9 mouse cellular contexts compared by ENCODE assay signal in the genomic region with DNA sequence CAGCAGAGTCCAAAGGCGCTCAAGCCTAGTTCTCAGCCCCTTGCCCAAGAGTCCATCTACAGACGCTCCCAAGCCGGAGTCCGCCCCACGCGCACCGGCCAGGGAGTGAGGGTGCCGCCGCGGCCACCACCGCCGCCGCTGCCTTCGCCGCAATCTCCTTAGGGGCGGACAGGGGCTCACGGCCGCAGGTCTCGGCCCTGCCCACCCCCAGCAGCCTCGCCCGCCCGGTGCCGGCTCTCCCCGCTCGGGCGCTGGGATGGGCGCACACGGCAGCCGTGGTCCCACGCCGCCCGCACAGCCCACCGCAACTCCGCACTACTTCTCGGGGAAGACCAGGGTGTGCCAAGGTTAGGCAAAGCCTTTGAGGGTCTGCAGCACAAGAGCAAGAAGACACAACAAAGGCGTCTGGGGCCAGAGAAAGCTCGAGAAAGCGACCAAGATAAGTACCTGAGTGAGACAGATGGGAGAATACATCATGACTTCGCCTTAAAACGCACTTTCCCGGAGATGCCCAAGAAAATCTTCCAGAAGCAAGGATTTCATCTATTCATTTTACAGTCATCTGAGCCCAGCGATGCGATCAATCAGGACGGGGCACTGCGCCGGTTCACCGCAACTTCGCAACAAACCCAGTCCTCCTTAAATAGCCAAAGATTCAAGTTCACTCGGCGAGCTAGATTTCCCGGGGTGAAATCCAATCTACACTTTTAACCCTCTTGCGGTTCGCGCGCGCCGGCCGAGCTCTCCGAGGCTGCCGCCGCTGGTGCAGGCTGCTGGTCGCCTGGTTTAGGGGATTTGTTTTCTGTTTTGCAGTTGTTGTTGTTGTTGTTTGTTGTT.
DNase-seq lines count a peak whose midpoint lies in the region; ATAC-seq and TF ChIP-seq lines count a peak whose summit lies in the region.
"Had no signal": no experiment of that assay in that cellular context is flagged by ENCODE, and none has a peak within 500 bp of the region (broad histone marks: within the 10 kb centered on the region; RNA-seq: fewer than 3 reads in every experiment).

No protein-coding gene starts in this region.

- H3K4me3 ChIP-seq in intestine, postnatal 0 days (ENCODE audit: low read depth, low read length), result peak overlapping the region; percentile 97
- H3K4me3 ChIP-seq in lung, embryonic 16.5 days (ENCODE audit: low read length), result peak overlapping the region; percentile 98
- H3K4me3 ChIP-seq in stomach, postnatal 0 days (ENCODE audit: low read depth, low read length), result peak overlapping the region; percentile 98

- no peak for ATAC-seq in intestine, postnatal 0 days
- no peak for ATAC-seq in lung, embryonic 16.5 days (ENCODE audit: low read depth)
- ATAC-seq in stomach, postnatal 0 days (ENCODE audit: low FRiP score, low TSS enrichment), result no peak
- no peak for ATAC-seq in erythroid progenitor cell, adult 5-6 weeks (replicated peaks; ENCODE audit: low FRiP score, poor library complexity, severe bottlenecking)

- no peak for TF ChIP-seq EP300 in stomach, postnatal 0 days (optimal IDR thresholded peaks at IDR 0.05)

- no peaks in the 10 kb centered on the region for H3K27me3 ChIP-seq in intestine, postnatal 0 days (replicated peaks; ENCODE audit: control insufficient read depth, insufficient read depth, low read length)
- no peaks in the 10 kb centered on the region for H3K27me3 ChIP-seq in lung, embryonic 16.5 days (ENCODE audit: control insufficient read depth, insufficient read depth, low read depth, low read length)
- no peaks in the 10 kb centered on the region for H3K27me3 ChIP-seq in stomach, postnatal 0 days (ENCODE audit: control insufficient read depth, insufficient read depth, low read length)

- H3K4me1 ChIP-seq in intestine, postnatal 0 days (replicated peaks; ENCODE audit: control insufficient read depth, insufficient read depth, low read length), result peaks cover 6% of the 10 kb centered on the region; the same call in 1 of the 2 replicates
- H3K4me1 ChIP-seq in lung, embryonic 16.5 days (replicated peaks; ENCODE audit: control insufficient read depth, insufficient read depth, low read length), result peaks cover 24% of the 10 kb centered on the region
- H3K4me1 ChIP-seq in stomach, postnatal 0 days (replicated peaks; ENCODE audit: control insufficient read depth, insufficient read depth), result 0 out of 2 replicates have a peak, but pooled peaks cover under 1% of the 10 kb centered on the region

- DNase-seq in right cerebral cortex, postnatal 25 days, result peak; percentile 52
- no peak for DNase-seq in right cerebral cortex, adult 2 months (ENCODE audit: low spot score in 2 of 2)
- DNase-seq in cerebellum, postnatal 10 days, result peak; percentile 58 to 72
- peak; percentile 55 for DNase-seq in gastrocnemius, postnatal 10 days
- peak; percentile 57 for DNase-seq in stomach, postnatal 0 days (ENCODE audit: low spot score)

- no peaks in the 10 kb centered on the region for H3K9me3 ChIP-seq in intestine, postnatal 0 days (ENCODE audit: control insufficient read depth)
- no peaks in the 10 kb centered on the region for H3K9me3 ChIP-seq in lung, embryonic 16.5 days (ENCODE audit: control insufficient read depth, low read length)
- H3K9me3 ChIP-seq in stomach, postnatal 0 days (ENCODE audit: control insufficient read depth, low read length), result no peaks in the 10 kb centered on the region

- H3K4me2 ChIP-seq in intestine, postnatal 0 days (replicated peaks; ENCODE audit: low read depth), result peak overlapping the region; percentile 94
- peak overlapping the region; percentile 98 for H3K4me2 ChIP-seq in lung, embryonic 16.5 days (ENCODE audit: low read depth, low read length)
- peak overlapping the region; percentile 93 for H3K4me2 ChIP-seq in stomach, postnatal 0 days (replicated peaks; ENCODE audit: low read depth)

- TF ChIP-seq CTCF in intestine, postnatal 0 days (IDR thresholded peaks at IDR 0.05; ENCODE audit: low read depth), result no peak
- no peak for TF ChIP-seq CTCF in stomach, postnatal 0 days (IDR thresholded peaks at IDR 0.05; ENCODE audit: low read depth)

- H3K36me3 ChIP-seq in intestine, postnatal 0 days (ENCODE audit: control insufficient read depth, insufficient read depth), result no peaks in the 10 kb centered on the region
- H3K36me3 ChIP-seq in lung, embryonic 16.5 days (ENCODE audit: control insufficient read depth, insufficient read depth, low read length), result no peaks in the 10 kb centered on the region
- H3K36me3 ChIP-seq in stomach, postnatal 0 days (ENCODE audit: control insufficient read depth, insufficient read depth, low read length), result no peaks in the 10 kb centered on the region

- H3K27ac ChIP-seq in intestine, postnatal 0 days (ENCODE audit: low read depth, low read length), result peak overlapping the region; percentile 99
- peak overlapping the region; percentile 100 for H3K27ac ChIP-seq in lung, embryonic 16.5 days (ENCODE audit: low read length)
- peak overlapping the region; percentile 100 for H3K27ac ChIP-seq in stomach, postnatal 0 days (replicated peaks)
- H3K27ac ChIP-seq: macrophage had no signal

- WGBS in intestine, postnatal 0 days, result under 1% methylated on average over 61 of the region's 62 CpGs
- under 1% methylated on average over 56 of the region's 62 CpGs for WGBS in lung, embryonic 16.5 days
- under 1% methylated on average over 62 of the region's 62 CpGs for WGBS in stomach, postnatal 0 days

- H3K9ac ChIP-seq in intestine, postnatal 0 days (ENCODE audit: low read depth, low read length), result peak overlapping the region; percentile 93
- H3K9ac ChIP-seq in lung, embryonic 16.5 days (ENCODE audit: low read length), result peak overlapping the region; percentile 100
- H3K9ac ChIP-seq in stomach, postnatal 0 days (ENCODE audit: low read length), result peak overlapping the region; percentile 98

Comparison
In these comparisons a context has a peak if more than half of its experiments do, and no peak if none do; other contexts are left out.
1. DNase-seq: peak in right cerebral cortex, postnatal 25 days (single experiment), cerebellum, postnatal 10 days (2 of 2), gastrocnemius, postnatal 10 days (single experiment) and stomach, postnatal 0 days (single experiment); none in right cerebral cortex, adult 2 months (0 of 2).
2. Peak in every context shown above with its lines, with median percentiles within 50 percentile points of each other: H3K27ac ChIP-seq, H3K4me2 ChIP-seq, H3K4me3 ChIP-seq and H3K9ac ChIP-seq.